Mouse (Mus musculus): ENCODE results near the gene Mgat1. TPM values are rescaled to one million over a fixed set of nuclear protein-coding genes. Genes with fewer than 3 reads are reported as not detected.

Mgat1 gene
- polyA plus RNA-seq, 1 experiment, result 45.8 TPM

GRCm38 (mm10) chr11:49259296-49259695 is 15.3 kb downstream of the Mgat1 start:
- Histone ChIP-seq H3K4me2 (ENCODE audit: low read depth) (no peak overlapping the region), H3K4me3 (no peak overlapping the region), H3K79me2 (ENCODE audit: control insufficient read depth, insufficient read depth) (peaks cover 9% of the 10 kb centered on the region), H3K36me3 (ENCODE audit: control insufficient read depth, insufficient read depth) (peaks cover 19% of the 10 kb centered on the region), H3K27me3 (ENCODE audit: control insufficient read depth, insufficient read depth, insufficient read length) (no peaks in the 10 kb centered on the region), H3ac (ENCODE audit: control insufficient read depth, insufficient read length) (no peak overlapping the region)
- TF ChIP-seq POLR2A (IDR thresholded peaks at IDR 0.05; ENCODE audit: insufficient read length, low read depth), result no peak
- TF ChIP-seq MYOG (IDR thresholded peaks at IDR 0.05; ENCODE audit: control insufficient read depth in 1 of 3, insufficient read depth in 1 of 3, insufficient read length in 2 of 3, low read depth in 2 of 3), result no peak
- TF ChIP-seq E2F4 (IDR thresholded peaks at IDR 0.05; ENCODE audit: insufficient read depth), result no peak

DNA sequence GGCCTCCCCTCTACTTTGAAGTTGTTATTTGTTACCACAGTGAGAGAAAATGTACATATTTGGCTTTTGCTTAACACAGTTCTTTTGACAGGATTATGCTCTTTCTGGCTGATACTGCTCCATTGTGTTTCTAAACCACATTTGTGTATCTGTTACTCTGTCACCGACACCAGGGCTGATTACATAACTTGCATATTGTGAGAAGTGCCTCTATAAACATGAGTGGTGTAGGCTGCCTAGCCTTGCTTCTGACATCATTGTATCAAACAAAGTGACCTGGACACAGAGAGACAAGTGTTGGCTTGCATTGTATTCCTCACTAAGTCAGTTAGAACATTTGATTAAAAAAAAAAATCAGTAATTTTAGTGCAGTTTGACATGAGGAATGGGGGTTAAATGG is 15.8 kb downstream of the Mgat1 start:
- no peak overlapping the region for H3K4me3 ChIP-seq
- H3K27me3 ChIP-seq (ENCODE audit: control insufficient read depth, insufficient read depth, insufficient read length), result no peaks in the 10 kb centered on the region
- peaks cover 9% of the 10 kb centered on the region for H3K79me2 ChIP-seq (ENCODE audit: control insufficient read depth, insufficient read depth)
- H3ac ChIP-seq (ENCODE audit: control insufficient read depth, insufficient read length), result no peak overlapping the region
- TF ChIP-seq TCF12 (IDR thresholded peaks at IDR 0.05; ENCODE audit: insufficient read depth, poor library complexity, severe bottlenecking), result no peak
- no peak for TF ChIP-seq SRF (IDR thresholded peaks at IDR 0.05; ENCODE audit: control insufficient read depth, insufficient read length, low read depth)
- TF ChIP-seq POLR2A (IDR thresholded peaks at IDR 0.05; ENCODE audit: insufficient read length, low read depth), result no peak
- no peak for TF ChIP-seq CEBPB (IDR thresholded peaks at IDR 0.05; ENCODE audit: insufficient read depth, poor library complexity, severe bottlenecking)
- TF ChIP-seq MAX (IDR thresholded peaks at IDR 0.05; ENCODE audit: low read depth), result no peak
- TF ChIP-seq MYOG (IDR thresholded peaks at IDR 0.05; ENCODE audit: control insufficient read depth in 1 of 3, insufficient read depth in 1 of 3, insufficient read length in 2 of 3, low read depth in 2 of 3), result no peak
- no peak for TF ChIP-seq USF1 (IDR thresholded peaks at IDR 0.05; ENCODE audit: low read depth)
- no peak for TF ChIP-seq POLR2AphosphoS2 (IDR thresholded peaks at IDR 0.05; ENCODE audit: insufficient read length, low read depth)
- no peak for TF ChIP-seq E2F4 (IDR thresholded peaks at IDR 0.05; ENCODE audit: insufficient read depth)
- no peak for TF ChIP-seq TCF3 (IDR thresholded peaks at IDR 0.05; ENCODE audit: insufficient read length, low read depth)
- no peak for TF ChIP-seq MYOD1 (IDR thresholded peaks at IDR 0.05; ENCODE audit: control insufficient read depth in 1 of 3, insufficient read length in 2 of 3, low read depth in 2 of 3)
- TF ChIP-seq REST (IDR thresholded peaks at IDR 0.05; ENCODE audit: insufficient read depth, insufficient read length), result no peak
- no peak overlapping the region for H3K4me2 ChIP-seq (ENCODE audit: low read depth)
- peaks cover 19% of the 10 kb centered on the region for H3K36me3 ChIP-seq (ENCODE audit: control insufficient read depth, insufficient read depth)

GRCm38 (mm10) chr11:49260598-49261312 is 16.8 kb downstream of the Mgat1 start:
- TF ChIP-seq TCF3 (IDR thresholded peaks at IDR 0.05; ENCODE audit: insufficient read length, low read depth), result no peak
- no peak for TF ChIP-seq SRF (IDR thresholded peaks at IDR 0.05; ENCODE audit: control insufficient read depth, insufficient read length, low read depth)
- no peak for TF ChIP-seq POLR2A (IDR thresholded peaks at IDR 0.05; ENCODE audit: insufficient read length, low read depth)
- no peak for TF ChIP-seq REST (IDR thresholded peaks at IDR 0.05; ENCODE audit: insufficient read depth, insufficient read length)
- Histone ChIP-seq H3K79me2 (ENCODE audit: control insufficient read depth, insufficient read depth) (peaks cover 5% of the 10 kb centered on the region), H3K4me3 (no peak overlapping the region), H3K27me3 (ENCODE audit: control insufficient read depth, insufficient read depth, insufficient read length) (no peaks in the 10 kb centered on the region), H3K36me3 (ENCODE audit: control insufficient read depth, insufficient read depth) (peaks cover 19% of the 10 kb centered on the region), H3K4me2 (ENCODE audit: low read depth) (no peak overlapping the region), H3ac (ENCODE audit: control insufficient read depth, insufficient read length) (no peak overlapping the region)

- Histone ChIP-seq H3K36me3 (ENCODE audit: control insufficient read depth, insufficient read depth) (peaks cover 19% of the 10 kb centered on the region), H3ac (ENCODE audit: control insufficient read depth, insufficient read length) (no peak overlapping the region), H3K4me3 (no peak overlapping the region), H3K27me3 (ENCODE audit: control insufficient read depth, insufficient read depth, insufficient read length) (no peaks in the 10 kb centered on the region), H3K4me2 (ENCODE audit: low read depth) (no peak overlapping the region), H3K79me2 (ENCODE audit: control insufficient read depth, insufficient read depth) (peaks cover 5% of the 10 kb centered on the region)
- TF ChIP-seq E2F4 (IDR thresholded peaks at IDR 0.05; ENCODE audit: insufficient read depth) (no peak), SRF (IDR thresholded peaks at IDR 0.05; ENCODE audit: control insufficient read depth, insufficient read length, low read depth) (no peak), MYOG (IDR thresholded peaks at IDR 0.05; ENCODE audit: control insufficient read depth in 1 of 3, insufficient read depth in 1 of 3, insufficient read length in 2 of 3, low read depth in 2 of 3) (no peak), CEBPB (IDR thresholded peaks at IDR 0.05; ENCODE audit: insufficient read depth, poor library complexity, severe bottlenecking) (no peak), USF1 (IDR thresholded peaks at IDR 0.05; ENCODE audit: low read depth) (no peak), MYOD1 (IDR thresholded peaks at IDR 0.05; ENCODE audit: control insufficient read depth in 1 of 3, insufficient read length in 2 of 3, low read depth in 2 of 3) (no peak), MAX (IDR thresholded peaks at IDR 0.05; ENCODE audit: low read depth) (no peak), POLR2AphosphoS2 (IDR thresholded peaks at IDR 0.05; ENCODE audit: insufficient read length, low read depth) (no peak), TCF3 (IDR thresholded peaks at IDR 0.05; ENCODE audit: insufficient read length, low read depth) (no peak)
Observed at GRCm38 (mm10) chr11:49261313-49261855, 17.4 kb downstream of the Mgat1 start.

DNA sequence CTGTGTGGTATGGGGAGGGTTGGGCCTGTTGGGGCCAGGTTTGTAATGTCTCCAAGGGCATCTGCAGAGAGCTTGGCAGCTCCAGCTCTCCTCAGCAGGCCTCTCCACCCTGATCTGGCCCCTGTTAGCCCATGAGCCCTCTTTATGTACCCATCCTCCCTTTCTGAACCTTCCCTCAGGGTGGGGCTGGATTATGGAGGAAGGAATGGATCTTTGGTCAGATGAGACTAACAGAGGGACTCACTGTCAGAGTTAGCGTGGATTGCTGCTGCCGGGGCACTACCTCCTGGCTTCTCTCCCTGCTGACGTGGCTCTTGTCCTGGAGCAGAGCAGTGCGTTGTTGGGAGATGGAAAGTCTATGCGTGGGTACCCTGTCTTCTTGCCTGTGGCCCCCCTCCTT is 18.3 kb downstream of the Mgat1 start:
- Histone ChIP-seq H3ac (ENCODE audit: control insufficient read depth, insufficient read length) (no peak overlapping the region), H3K79me2 (ENCODE audit: control insufficient read depth, insufficient read depth) (peaks cover 5% of the 10 kb centered on the region), H3K36me3 (ENCODE audit: control insufficient read depth, insufficient read depth) (peaks cover 19% of the 10 kb centered on the region), H3K27me3 (ENCODE audit: control insufficient read depth, insufficient read depth, insufficient read length) (no peaks in the 10 kb centered on the region), H3K4me3 (no peak overlapping the region), H3K4me2 (ENCODE audit: low read depth) (no peak overlapping the region)
- TF ChIP-seq REST (IDR thresholded peaks at IDR 0.05; ENCODE audit: insufficient read depth, insufficient read length), result no peak
- TF ChIP-seq USF1 (IDR thresholded peaks at IDR 0.05; ENCODE audit: low read depth), result no peak
- no peak for TF ChIP-seq POLR2A (IDR thresholded peaks at IDR 0.05; ENCODE audit: insufficient read length, low read depth)
- TF ChIP-seq MYOG (IDR thresholded peaks at IDR 0.05; ENCODE audit: control insufficient read depth in 1 of 3, insufficient read depth in 1 of 3, insufficient read length in 2 of 3, low read depth in 2 of 3), result no peak
- TF ChIP-seq CEBPB (IDR thresholded peaks at IDR 0.05; ENCODE audit: insufficient read depth, poor library complexity, severe bottlenecking), result no peak
- no peak for TF ChIP-seq MAX (IDR thresholded peaks at IDR 0.05; ENCODE audit: low read depth)
- no peak for TF ChIP-seq TCF12 (IDR thresholded peaks at IDR 0.05; ENCODE audit: insufficient read depth, poor library complexity, severe bottlenecking)
- TF ChIP-seq MYOD1 (IDR thresholded peaks at IDR 0.05; ENCODE audit: control insufficient read depth in 1 of 3, insufficient read length in 2 of 3, low read depth in 2 of 3), result no peak
- TF ChIP-seq SRF (IDR thresholded peaks at IDR 0.05; ENCODE audit: control insufficient read depth, insufficient read length, low read depth), result no peak
- no peak for TF ChIP-seq E2F4 (IDR thresholded peaks at IDR 0.05; ENCODE audit: insufficient read depth)
- TF ChIP-seq POLR2AphosphoS2 (IDR thresholded peaks at IDR 0.05; ENCODE audit: insufficient read length, low read depth), result no peak

Measured in myocyte (in vitro differentiated cells).